Mouse (Mus musculus) kidney, embryonic 15.5 days (tissue): Measurements from ENCODE around the gene Olfr402. TPM values are rescaled to one million over a fixed set of nuclear protein-coding genes. Genes with fewer than 3 reads are reported as not detected.
"Not testable (repeated sequence)": the region's sequence is repeated elsewhere in the genome, so short reads cannot be mapped to it uniquely, and the experiment has no call there.

ENCODE experiments used
- ATAC-seq: fragments of 200-750 bp; cut with Nextera tagmentation; replicated peaks from 2 replicates; pipeline ENCODE4 v1.8.0; 2017; ENCODE audit warnings: moderate TSS enrichment; ENCODE audit not compliant: low FRiP score
- H3K27ac ChIP-seq: fragments of 300-500 bp; sonication (generic); 2 replicates; pipeline ENCODE4 v1.5.1; 2015; ENCODE audit warnings: mild to moderate bottlenecking, inconsistent platforms
- H3K27me3 ChIP-seq: fragments of 300-500 bp; sonication (generic); 2 replicates; pipeline ENCODE4 v1.6.1; 2015; ENCODE audit warnings: inconsistent platforms
- H3K36me3 ChIP-seq: fragments of 300-500 bp; sonication (generic); 2 replicates; pipeline ENCODE4 v1.6.1; 2015; ENCODE audit warnings: inconsistent platforms
- H3K4me1 ChIP-seq: fragments of 300-500 bp; sonication (generic); 2 replicates; pipeline ENCODE4 v1.6.1; 2015; ENCODE audit warnings: inconsistent platforms
- H3K4me2 ChIP-seq: fragments of 300-500 bp; sonication (generic); 2 replicates; pipeline ENCODE4 v1.6.1; 2015; ENCODE audit warnings: moderate library complexity, mild to moderate bottlenecking, inconsistent platforms
- H3K4me3 ChIP-seq: fragments of 300-500 bp; sonication (generic); replicated peaks from 2 replicates; pipeline ENCODE4 v1.5.1; 2015; ENCODE audit warnings: mild to moderate bottlenecking, inconsistent platforms
- H3K9ac ChIP-seq: fragments of 300-500 bp; sonication (generic); 2 replicates; pipeline ENCODE4 v1.6.1; 2015; ENCODE audit warnings: mild to moderate bottlenecking, inconsistent platforms
- H3K9me3 ChIP-seq: fragments of 300-500 bp; sonication (generic); replicated peaks from 2 replicates; pipeline ENCODE4 v1.6.1; 2016; ENCODE audit warnings: inconsistent platforms
- WGBS: fragments of 180-500 bp; shearing (Covaris S2); methylation state at CpG from one replicate; pipeline ENCODE4 v1.1.7; 2015; ENCODE audit warnings: mixed read lengths; 5-methylcytosine and 5-hydroxymethylcytosine counted together
- polyA plus RNA-seq: library from polyadenylated mRNA; unstranded; fragments of >200 nt; fragmentation: Nextera tagmentation; extraction: Ambion mirVana; gene quantifications from 2 replicates; pipeline ENCODE4 v1.2.1, GENCODE M21; 2015

Gene Olfr402
- not detected in 2 replicates for polyA plus RNA-seq

GRCm38 (mm10) chr11:74153229-74153628 lies at the start of gene Olfr402:
TSS of gene Olfr402 (plus strand) at chr11:74153529.
- H3K4me2 ChIP-seq, result no peak within 1 kb of the TSS
- ATAC-seq, result no peak

DNA sequence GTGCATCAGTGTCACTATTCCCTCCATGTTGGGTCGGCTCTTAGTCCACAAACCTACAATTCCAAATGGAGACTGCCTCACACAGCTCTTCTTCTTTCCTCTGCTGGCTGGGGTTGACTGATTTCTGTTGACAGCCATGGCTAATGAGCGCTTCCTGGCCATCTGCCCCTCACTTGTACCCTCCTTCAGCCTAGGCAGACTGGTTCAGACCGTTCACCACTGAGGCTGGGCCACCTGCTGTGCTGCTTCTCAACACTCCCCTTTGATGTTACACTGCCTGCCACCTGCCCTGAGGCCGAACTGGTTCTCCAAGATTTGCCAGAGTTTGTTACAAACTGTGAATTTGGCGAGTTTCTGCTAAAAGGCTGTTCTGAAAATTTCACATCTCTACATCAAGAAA lies 48.3 kb upstream of the Olfr402 start:
- no peaks in the 10 kb centered on the region for H3K4me1 ChIP-seq
- no peak overlapping the region for H3K9ac ChIP-seq
- no peak for ATAC-seq
- WGBS, result 28% methylated on average over 5 of the region's 5 CpGs
- H3K36me3 ChIP-seq, result no peaks in the 10 kb centered on the region
- H3K4me3 ChIP-seq, result no peak overlapping the region
- no peaks in the 10 kb centered on the region for H3K27me3 ChIP-seq
- H3K4me2 ChIP-seq, result no peak overlapping the region
- H3K27ac ChIP-seq, result no peak overlapping the region
- H3K9me3 ChIP-seq, result peaks cover 4% of the 10 kb centered on the region; the same call in 1 of the 2 replicates

More at GRCm38 (mm10) chr11:74153229-74153628, at the start of gene Olfr402:
- Histone ChIP-seq H3K4me1 (no peaks in the 10 kb centered on the region), H3K9ac (no peak within 1 kb of the TSS), H3K4me3 (no peak within 1 kb of the TSS), H3K27me3 (no peaks in the 10 kb centered on the region), H3K36me3 (no peaks in the 10 kb centered on the region), H3K27ac (no peak within 1 kb of the TSS), H3K9me3 (peaks cover 3% of the 10 kb centered on the region)
- 65% methylated on average over 3 of the region's 3 CpGs for WGBS

GRCm38 (mm10) chr11:74113412-74113811 lies 39.9 kb upstream of the Olfr402 start, which contains the start of gene Olfr401:
TSS of gene Olfr401 (plus strand) at chr11:74113712.
- no peak for ATAC-seq
- Histone ChIP-seq H3K36me3 (no peaks in the 10 kb centered on the region), H3K4me1 (no peaks in the 10 kb centered on the region), H3K9ac (no peak within 1 kb of the TSS), H3K27ac (no peak within 1 kb of the TSS), H3K9me3 (peaks cover 9% of the 10 kb centered on the region; the same call in 1 of the 2 replicates), H3K4me3 (no peak within 1 kb of the TSS), H3K27me3 (no peaks in the 10 kb centered on the region), H3K4me2 (no peak within 1 kb of the TSS)

- H3K36me3 ChIP-seq, H3K9ac ChIP-seq, H3K4me1 ChIP-seq, H3K4me2 ChIP-seq, H3K27me3 ChIP-seq, ATAC-seq, H3K4me3 ChIP-seq, H3K27ac ChIP-seq: not testable (repeated sequence)
- peaks cover 14% of the 10 kb centered on the region for H3K9me3 ChIP-seq
- WGBS, result 35% methylated on average over 1 of the region's 1 CpGs
Measured at GRCm38 (mm10) chr11:74140001-74140400, 13.3 kb upstream of the Olfr402 start.

GRCm38 (mm10) chr11:74145866-74146265 lies 7.5 kb upstream of the Olfr402 start:
- no peaks in the 10 kb centered on the region for H3K27me3 ChIP-seq
- ATAC-seq, result no peak
- H3K36me3 ChIP-seq, result no peaks in the 10 kb centered on the region
- no peak overlapping the region for H3K4me2 ChIP-seq
- no peak overlapping the region for H3K27ac ChIP-seq
- no peak overlapping the region for H3K4me3 ChIP-seq
- no peaks in the 10 kb centered on the region for H3K4me1 ChIP-seq
- H3K9me3 ChIP-seq, result peaks cover 17% of the 10 kb centered on the region
- no peak overlapping the region for H3K9ac ChIP-seq

- H3K9me3 ChIP-seq, result no peaks in the 10 kb centered on the region; the same call in 1 of the 2 replicates
- no peaks in the 10 kb centered on the region for H3K36me3 ChIP-seq
- no peak overlapping the region for H3K27ac ChIP-seq
- no peak overlapping the region for H3K9ac ChIP-seq
- H3K4me3 ChIP-seq, result no peak overlapping the region
- no peaks in the 10 kb centered on the region for H3K27me3 ChIP-seq
- H3K4me2 ChIP-seq, result no peak overlapping the region
- H3K4me1 ChIP-seq, result no peaks in the 10 kb centered on the region
- no peak for ATAC-seq
Measured at GRCm38 (mm10) chr11:74168771-74169170, 15.4 kb downstream of the Olfr402 start.

DNA sequence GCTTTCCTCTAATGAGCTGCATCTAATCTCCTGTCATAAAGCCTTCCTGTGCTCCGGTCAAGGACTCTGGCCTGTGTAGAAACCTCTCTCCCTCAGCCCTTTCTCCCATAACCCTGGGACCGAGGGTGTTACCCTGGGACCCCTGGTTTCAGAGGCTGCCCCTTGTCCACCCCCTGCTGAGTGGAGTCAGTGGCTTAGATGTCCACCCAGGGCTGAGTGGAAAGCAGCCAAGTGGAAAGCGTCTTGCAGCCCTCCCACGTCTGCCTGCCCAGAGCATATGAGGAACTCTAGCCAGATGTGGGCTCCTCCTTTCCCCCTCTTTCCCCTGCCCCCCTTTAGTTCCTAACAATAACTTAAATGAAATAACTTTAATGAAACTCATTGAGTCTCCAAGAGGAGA lies 29.8 kb downstream of the Olfr402 start:
- H3K27ac ChIP-seq, result no peak overlapping the region
- no peaks in the 10 kb centered on the region for H3K27me3 ChIP-seq
- ATAC-seq, result no peak; the same call in 1 of the 2 replicates
- H3K9ac ChIP-seq, result no peak overlapping the region
- no peak overlapping the region for H3K4me3 ChIP-seq
- WGBS, result 73% methylated on average over 4 of the region's 4 CpGs
- H3K36me3 ChIP-seq, result no peaks in the 10 kb centered on the region
- H3K4me1 ChIP-seq, result no peaks in the 10 kb centered on the region
- H3K4me2 ChIP-seq, result no peak overlapping the region
- no peaks in the 10 kb centered on the region for H3K9me3 ChIP-seq

DNA sequence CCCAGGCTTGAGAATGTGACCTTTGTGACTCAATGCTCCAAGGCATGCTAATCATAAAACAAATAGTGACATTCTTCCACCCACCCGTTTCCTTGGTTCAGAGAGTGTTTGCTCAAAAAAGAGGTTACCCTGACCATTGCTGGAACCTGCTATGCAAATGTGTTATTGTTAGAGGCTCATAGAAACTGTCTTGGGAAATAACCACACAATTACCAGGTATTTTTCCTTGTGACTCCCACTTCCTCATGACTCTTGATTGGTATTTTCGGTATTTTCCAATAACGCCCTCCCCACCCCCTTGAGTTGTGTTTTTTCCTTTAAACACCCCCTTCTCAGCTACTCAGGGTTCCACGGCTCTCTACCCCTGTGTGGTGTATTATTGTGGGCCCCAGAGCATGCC lies 30.4 kb downstream of the Olfr402 start:
- Histone ChIP-seq H3K4me1 (no peaks in the 10 kb centered on the region), H3K4me2 (no peak overlapping the region), H3K27ac (no peak overlapping the region), H3K4me3 (no peak overlapping the region), H3K9ac (no peak overlapping the region), H3K27me3 (no peaks in the 10 kb centered on the region), H3K9me3 (no peaks in the 10 kb centered on the region), H3K36me3 (no peaks in the 10 kb centered on the region)
- ATAC-seq, result no peak
- WGBS, result 80% methylated on average over 4 of the region's 4 CpGs

DNA sequence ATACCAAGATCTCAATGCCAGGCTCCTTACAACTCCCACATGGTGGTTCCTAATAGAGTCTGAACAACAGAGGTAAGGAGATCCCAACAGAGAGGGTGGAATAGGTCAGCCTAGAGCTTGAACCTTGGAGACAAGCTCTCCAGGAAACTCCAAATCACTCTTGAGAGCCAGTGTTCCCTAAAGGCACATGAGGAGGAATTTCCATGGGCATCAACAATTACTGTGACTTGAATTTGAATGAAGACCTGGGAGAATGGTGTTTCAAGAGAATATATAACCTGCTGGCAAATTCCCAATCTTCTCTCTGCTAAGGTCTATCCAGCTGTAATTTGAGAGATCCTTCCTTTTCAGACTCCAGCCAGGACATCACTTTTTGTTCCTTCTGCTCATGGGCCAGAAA lies 32.6 kb downstream of the Olfr402 start, which contains the start of gene Olfr403:
TSS of gene Olfr403 (plus strand) at position 301 of the 400 bp plus-strand sequence.
- Histone ChIP-seq H3K27ac (no peak within 1 kb of the TSS), H3K4me2 (no peak within 1 kb of the TSS), H3K4me1 (no peaks in the 10 kb centered on the region), H3K9me3 (no peaks in the 10 kb centered on the region), H3K4me3 (no peak within 1 kb of the TSS), H3K36me3 (no peaks in the 10 kb centered on the region), H3K9ac (no peak within 1 kb of the TSS), H3K27me3 (no peaks in the 10 kb centered on the region)
- ATAC-seq, result no peak

Other genes starting within 250 kb of the Olfr402 start
- not detected in 2 replicates for gene Olfr395, start 244.2 kb upstream of the Olfr402 start, polyA plus RNA-seq
- not detected in 2 replicates for gene Olfr23, start 216.9 kb upstream of the Olfr402 start, polyA plus RNA-seq
- gene Olfr397, start 192.7 kb upstream of the Olfr402 start, polyA plus RNA-seq, result not detected in 2 replicates
- gene Olfr398, start 163.1 kb upstream of the Olfr402 start, polyA plus RNA-seq, result not detected in 2 replicates
- gene Olfr139, start 97.0 kb upstream of the Olfr402 start, polyA plus RNA-seq, result not detected in 2 replicates
- gene Olfr399, start 96.9 kb upstream of the Olfr402 start, polyA plus RNA-seq, result not detected in 2 replicates
- gene Zfp616, start 83.6 kb upstream of the Olfr402 start, polyA plus RNA-seq, result 0.05 TPM in 1 of 2 replicates, not detected in the other
- not detected in 2 replicates for gene Olfr401, start 39.8 kb upstream of the Olfr402 start, polyA plus RNA-seq
- gene Olfr403, start 32.7 kb downstream of the Olfr402 start, polyA plus RNA-seq, result not detected in 2 replicates
- not detected in 2 replicates for gene Olfr43, start 57.9 kb downstream of the Olfr402 start, polyA plus RNA-seq
- not detected in 2 replicates for gene Olfr406, start 106.3 kb downstream of the Olfr402 start, polyA plus RNA-seq
- gene Olfr59, start 130.2 kb downstream of the Olfr402 start, polyA plus RNA-seq, result not detected in 2 replicates
- gene Olfr410, start 184.5 kb downstream of the Olfr402 start, polyA plus RNA-seq, result not detected in 2 replicates
- not detected in 2 replicates for gene Olfr411, start 199.1 kb downstream of the Olfr402 start, polyA plus RNA-seq
- gene Olfr412, start 208.5 kb downstream of the Olfr402 start, polyA plus RNA-seq, result not detected in 2 replicates